33 mouse cellular contexts compared by ENCODE assay signal in genomic region chr6:48542631-48543030, GRCm38 (mm10). TPM values are rescaled to one million over a fixed set of nuclear protein-coding genes. Genes with fewer than 3 reads are reported as not detected.
DNase-seq lines count a peak whose midpoint lies in the region; ATAC-seq and TF ChIP-seq lines count a peak whose summit lies in the region.
"Had no signal": no experiment of that assay in that cellular context is flagged by ENCODE, and none has a peak within 500 bp of the region (broad histone marks: within the 10 kb centered on the region; RNA-seq: fewer than 3 reads in every experiment).

No protein-coding gene starts in this region.

- H3K9me3 ChIP-seq in liver, postnatal 0 days (ENCODE audit: low read length), result no peaks in the 10 kb centered on the region
- no peaks in the 10 kb centered on the region for H3K9me3 ChIP-seq in liver, embryonic 12.5 days (replicated peaks)
- H3K9me3 ChIP-seq in limb, embryonic 10.5 days (replicated peaks), result no peaks in the 10 kb centered on the region
- H3K9me3 ChIP-seq: heart, embryonic 15.5 days; hindbrain, embryonic 15.5 days; midbrain, embryonic 12.5 days; neural tube, embryonic 12.5 days had no signal

- TF ChIP-seq EP300 in liver, postnatal 0 days (IDR thresholded peaks at IDR 0.05; ENCODE audit: low read depth), result no peak

- no peak for TF ChIP-seq CTCF in liver, postnatal 0 days (IDR thresholded peaks at IDR 0.05; ENCODE audit: low read depth)
- no peak for TF ChIP-seq CTCF in cortical plate, adult 2 months (IDR thresholded peaks at IDR 0.05; ENCODE audit: extremely low read depth, insufficient read depth, low read length)

- no peak overlapping the region for H3K4me3 ChIP-seq in liver, postnatal 0 days (ENCODE audit: low read depth, low read length)
- no peak overlapping the region for H3K4me3 ChIP-seq in liver, embryonic 12.5 days
- no peak overlapping the region for H3K4me3 ChIP-seq in cortical plate, adult 2 months (ENCODE audit: insufficient read depth, low read length)
- H3K4me3 ChIP-seq in limb, embryonic 10.5 days, result no peak overlapping the region
- H3K4me3 ChIP-seq: heart, embryonic 15.5 days; hindbrain, embryonic 15.5 days; midbrain, embryonic 12.5 days; neural tube, embryonic 12.5 days had no signal

- 76% methylated on average over 3 of the region's 3 CpGs for WGBS in liver, postnatal 0 days (ENCODE audit: insufficient replicate concordance)
- 58% methylated on average over 3 of the region's 3 CpGs for WGBS in liver, embryonic 12.5 days (ENCODE audit: insufficient replicate concordance)
- WGBS in limb, embryonic 10.5 days, result 73% methylated on average over 3 of the region's 3 CpGs

- peak; percentile 7 for DNase-seq in liver, postnatal 0 days
- DNase-seq in limb, embryonic 10.5 days (ENCODE audit: low spot score), result no peak
- DNase-seq in layer of hippocampus, postnatal 14 days (ENCODE audit: low spot score in 2 of 2), result no peak
- DNase-seq in cerebellum, postnatal 14 days, result no peak
- DNase-seq: adrenal gland, postnatal 25 days; cerebellum, adult 9-10 months; gastrocnemius, postnatal 10 days; heart, adult 18-20 months; heart, postnatal 36 days; lung, postnatal 14 days; retina, postnatal 1 day; right cerebral cortex, postnatal 25 days; thymus, postnatal 14 days had no signal

- H3K27me3 ChIP-seq in liver, postnatal 0 days (ENCODE audit: insufficient read depth, low read length), result no peaks in the 10 kb centered on the region
- peaks cover 4% of the 10 kb centered on the region; the same call in 1 of the 2 replicates for H3K27me3 ChIP-seq in liver, embryonic 12.5 days (replicated peaks)
- H3K27me3 ChIP-seq in limb, embryonic 10.5 days (ENCODE audit: low read depth, poor library complexity, severe bottlenecking), result no peaks in the 10 kb centered on the region
- H3K27me3 ChIP-seq: heart, embryonic 15.5 days; hindbrain, embryonic 15.5 days; midbrain, embryonic 12.5 days; neural tube, embryonic 12.5 days had no signal

- TF ChIP-seq POLR2A in cortical plate, adult 2 months (IDR thresholded peaks at IDR 0.05; ENCODE audit: extremely low read depth, insufficient read depth, low read length), result 0 out of 2 replicates have a peak, but pooled peaks have one; percentile 23

- H3K4me1 ChIP-seq in liver, postnatal 0 days (ENCODE audit: insufficient read depth), result peaks cover 7% of the 10 kb centered on the region
- 0 out of 2 replicates have a peak, but pooled peaks cover 10% of the 10 kb centered on the region for H3K4me1 ChIP-seq in liver, embryonic 12.5 days
- H3K4me1 ChIP-seq in cortical plate, adult 2 months (ENCODE audit: control insufficient read depth, insufficient read depth, low read length), result peaks cover 8% of the 10 kb centered on the region
- H3K4me1 ChIP-seq in limb, embryonic 10.5 days, result peaks cover 70% of the 10 kb centered on the region

- ATAC-seq in liver, postnatal 0 days, result no peak
- no peak for ATAC-seq in liver, embryonic 12.5 days
- ATAC-seq in erythroblast, adult 5-6 weeks (replicated peaks; ENCODE audit: low FRiP score, poor library complexity, severe bottlenecking), result no peak
- ATAC-seq: forebrain, embryonic 14.5 days had no signal

- no peak overlapping the region for H3K4me2 ChIP-seq in liver, postnatal 0 days (ENCODE audit: low read depth, low read length)
- no peak overlapping the region for H3K4me2 ChIP-seq in liver, embryonic 12.5 days
- H3K4me2 ChIP-seq: heart, embryonic 15.5 days; hindbrain, embryonic 15.5 days; midbrain, embryonic 12.5 days; neural tube, embryonic 12.5 days had no signal

- H3K27ac ChIP-seq in liver, postnatal 0 days (ENCODE audit: low read depth), result no peak overlapping the region
- no peak overlapping the region for H3K27ac ChIP-seq in liver, embryonic 12.5 days
- H3K27ac ChIP-seq in cortical plate, adult 2 months (ENCODE audit: insufficient read depth, low read length), result no peak overlapping the region
- H3K27ac ChIP-seq in limb, embryonic 10.5 days, result peak overlapping the region; percentile 93
- H3K27ac ChIP-seq: heart, embryonic 15.5 days; hindbrain, embryonic 15.5 days; kidney, postnatal 0 days; midbrain, embryonic 12.5 days; neural tube, embryonic 12.5 days had no signal

- no peaks in the 10 kb centered on the region for H3K36me3 ChIP-seq in liver, postnatal 0 days (replicated peaks; ENCODE audit: insufficient read depth, low read length)
- no peaks in the 10 kb centered on the region for H3K36me3 ChIP-seq in liver, embryonic 12.5 days
- no peaks in the 10 kb centered on the region for H3K36me3 ChIP-seq in limb, embryonic 10.5 days
- H3K36me3 ChIP-seq: heart, embryonic 15.5 days had no signal

- no peak overlapping the region for H3K9ac ChIP-seq in liver, postnatal 0 days (replicated peaks)
- H3K9ac ChIP-seq in liver, embryonic 12.5 days, result no peak overlapping the region
- H3K9ac ChIP-seq: heart, embryonic 15.5 days; hindbrain, embryonic 15.5 days; midbrain, embryonic 12.5 days; neural tube, embryonic 12.5 days had no signal

RNA-seq across cellular contexts. Expression of gene Atp6v0e2, which starts 5.2 kb away (rescaled TPM):
- 1.1 and 1.2 TPM in 2 replicates for polyA plus RNA-seq in liver, postnatal 0 days (2015; fragmentation: Nextera tagmentation; extraction: Ambion mirVana)
- polyA plus RNA-seq in liver, embryonic 12.5 days (2016; fragmentation: Nextera tagmentation; extraction: Ambion mirVana), result 1.8 and 2.3 TPM in 2 replicates
- polyA plus RNA-seq in cortical plate, adult 2 months (2012; rRNA removed), result 508 and 534 TPM in 2 replicates
- 4.6 and 4.8 TPM in 2 replicates for polyA plus RNA-seq in limb, embryonic 10.5 days (2016; fragmentation: Nextera tagmentation; extraction: Ambion mirVana)
- 100 to 1,000 TPM; 522 to 523 TPM for total RNA-seq in layer of hippocampus, postnatal 14 days (2021)
- total RNA-seq in erythroblast, adult 5-6 weeks (2015; ENCODE audit: low replicate concordance), result not detected in 2 replicates
- total RNA-seq in erythroblast, adult 5-6 weeks (2017; ENCODE audit: low replicate concordance), result not detected in 2 replicates
- total RNA-seq: megakaryocyte progenitor cell, adult 5-6 weeks had no signal

RNA-seq across cellular contexts. Expression of gene Lrrc61, which starts 12.0 kb away (rescaled TPM):
- polyA plus RNA-seq in liver, postnatal 0 days (2015; fragmentation: Nextera tagmentation; extraction: Ambion mirVana), result 2.4 and 2.7 TPM in 2 replicates
- polyA plus RNA-seq in liver, embryonic 12.5 days (2016; fragmentation: Nextera tagmentation; extraction: Ambion mirVana), result 1.6 and 3.1 TPM in 2 replicates
- polyA plus RNA-seq in cortical plate, adult 2 months (2012; rRNA removed), result 22.7 and 25.2 TPM in 2 replicates
- 13.1 and 17.2 TPM in 2 replicates for polyA plus RNA-seq in limb, embryonic 10.5 days (2016; fragmentation: Nextera tagmentation; extraction: Ambion mirVana)
- 10 to 100 TPM; 29.2 to 30.2 TPM for total RNA-seq in layer of hippocampus, postnatal 14 days (2021)
- total RNA-seq in erythroblast, adult 5-6 weeks (2015; ENCODE audit: low replicate concordance), result 2.3 and 8.4 TPM in 2 replicates
- total RNA-seq in erythroblast, adult 5-6 weeks (2017; ENCODE audit: low replicate concordance), result 0.94 and 10.3 TPM in 2 replicates

RNA-seq across cellular contexts. Expression of gene Rarres2, which starts 30.0 kb away (rescaled TPM):
- polyA plus RNA-seq in liver, postnatal 0 days (2015; fragmentation: Nextera tagmentation; extraction: Ambion mirVana), result 485 and 531 TPM in 2 replicates
- polyA plus RNA-seq in liver, embryonic 12.5 days (2016; fragmentation: Nextera tagmentation; extraction: Ambion mirVana), result 6.1 and 6.8 TPM in 2 replicates
- 17.2 and 23.2 TPM in 2 replicates for polyA plus RNA-seq in cortical plate, adult 2 months (2012; rRNA removed)
- polyA plus RNA-seq in limb, embryonic 10.5 days (2016; fragmentation: Nextera tagmentation; extraction: Ambion mirVana), result 6.1 and 7.3 TPM in 2 replicates
- 10 to 100 TPM; 14.9 to 23.3 TPM for total RNA-seq in layer of hippocampus, postnatal 14 days (2021)
- not detected in 2 replicates for total RNA-seq in erythroblast, adult 5-6 weeks (2015; ENCODE audit: low replicate concordance)
- total RNA-seq in erythroblast, adult 5-6 weeks (2017; ENCODE audit: low replicate concordance), result not detected in 2 replicates
- total RNA-seq: common myeloid progenitor, adult 5-6 weeks; megakaryocyte progenitor cell, adult 5-6 weeks had no signal

RNA-seq across cellular contexts. Expression of gene Gm45021, which starts 46.8 kb away (rescaled TPM):
- not detected in 2 replicates for polyA plus RNA-seq in liver, postnatal 0 days (2015; fragmentation: Nextera tagmentation; extraction: Ambion mirVana)
- 0.44 TPM in 1 of 2 replicates, not detected in the other for polyA plus RNA-seq in liver, embryonic 12.5 days (2016; fragmentation: Nextera tagmentation; extraction: Ambion mirVana)
- polyA plus RNA-seq in cortical plate, adult 2 months (2012; rRNA removed), result 1.1 TPM in 1 of 2 replicates, not detected in the other
- polyA plus RNA-seq in limb, embryonic 10.5 days (2016; fragmentation: Nextera tagmentation; extraction: Ambion mirVana), result not detected in 2 replicates
- total RNA-seq in layer of hippocampus, postnatal 14 days (2021), result not detected
- total RNA-seq in erythroblast, adult 5-6 weeks (2015; ENCODE audit: low replicate concordance), result not detected in 2 replicates
- not detected in 2 replicates for total RNA-seq in erythroblast, adult 5-6 weeks (2017; ENCODE audit: low replicate concordance)
- total RNA-seq: adrenal gland, postnatal 25 days; common myeloid progenitor, adult 5-6 weeks; gastrocnemius, postnatal 10 days; heart, adult 18-20 months; heart, postnatal 36 days; layer of hippocampus, postnatal 25 days; megakaryocyte progenitor cell, adult 5-6 weeks had no signal
- polyA plus RNA-seq: brain, embryonic 14.5 days; embryonic facial prominence, embryonic 11.5 days; forebrain, embryonic 14.5 days; heart, embryonic 15.5 days; hindbrain, embryonic 15.5 days; intestine, embryonic 14.5 days; kidney, adult 2 months; large intestine, adult 2 months; liver, embryonic 16.5 days; midbrain, embryonic 12.5 days; neural tube, embryonic 12.5 days; spleen, adult 2 months; testis, adult 2 months had no signal

RNA-seq across cellular contexts. Expression of gene Repin1, which starts 51.1 kb away (rescaled TPM):
- polyA plus RNA-seq in liver, postnatal 0 days (2015; fragmentation: Nextera tagmentation; extraction: Ambion mirVana), result 14.4 and 14.8 TPM in 2 replicates
- polyA plus RNA-seq in liver, embryonic 12.5 days (2016; fragmentation: Nextera tagmentation; extraction: Ambion mirVana), result 11.8 and 13.2 TPM in 2 replicates
- polyA plus RNA-seq in cortical plate, adult 2 months (2012; rRNA removed), result 81.8 and 96.1 TPM in 2 replicates
- 53.1 and 57.3 TPM in 2 replicates for polyA plus RNA-seq in limb, embryonic 10.5 days (2016; fragmentation: Nextera tagmentation; extraction: Ambion mirVana)
- total RNA-seq in layer of hippocampus, postnatal 14 days (2021), result 10 to 100 TPM; 29.3 to 38.4 TPM
- total RNA-seq in erythroblast, adult 5-6 weeks (2015; ENCODE audit: low replicate concordance), result 2.3 TPM in 2 replicates
- total RNA-seq in erythroblast, adult 5-6 weeks (2017; ENCODE audit: low replicate concordance), result 3.9 TPM in 1 of 2 replicates, not detected in the other

Comparison
In these comparisons a context has a peak if more than half of its experiments do, and no peak if none do; other contexts are left out.
1. RNA of gene Rarres2, which starts 30.0 kb away (polyA plus RNA-seq): 485 to 531 TPM in liver, postnatal 0 days; 17.2 to 23.2 TPM in cortical plate, adult 2 months, 6.1 to 6.8 TPM in liver, embryonic 12.5 days and 6.1 to 7.3 TPM in limb, embryonic 10.5 days; every median in the first group is over 10 times any median in the second.
2. RNA of gene Atp6v0e2, which starts 5.2 kb away (polyA plus RNA-seq): 508 to 534 TPM in cortical plate, adult 2 months; 4.6 to 4.8 TPM in limb, embryonic 10.5 days, 1.8 to 2.3 TPM in liver, embryonic 12.5 days and 1.1 to 1.2 TPM in liver, postnatal 0 days; every median in the first group is over 10 times any median in the second.